Mouse (Mus musculus) adrenal gland, postnatal 4 days (tissue): ENCODE data around the gene Rnf7. TPM values are rescaled to one million over a fixed set of nuclear protein-coding genes. Genes with fewer than 3 reads are reported as not detected.
"Not testable (repeated sequence)": the region's sequence is repeated elsewhere in the genome, so short reads cannot be mapped to it uniquely, and the experiment has no call there.

Source experiments
- DNase-seq, 2 experiments: peaks; one replicate each; pipeline ENCODE4 v3.0.0; 2021 to 2022; ENCODE audit warnings: low spot score in 2 of 2, mixed read lengths in 2 of 2
- total RNA-seq, 2 experiments: library from RNA; stranded (reverse); gene quantifications; 2 replicates each; pipeline ENCODE4 v1.2.3; 2021

The Rnf7 gene
- total RNA-seq, 2 experiments from 2014 or later: 84.7 to 89.5 TPM

GRCm38 (mm10) chr9:96471681-96472080 is 6.8 kb downstream of the Rnf7 start:
- DNase-seq: not testable (repeated sequence)

- no peak for DNase-seq
Measured at GRCm38 (mm10) chr9:96470266-96470974, 8.1 kb downstream of the Rnf7 start.

- no peak for DNase-seq
Measured at GRCm38 (mm10) chr9:96469556-96470265, 8.8 kb downstream of the Rnf7 start.

- no peak for DNase-seq
Measured at GRCm38 (mm10) chr9:96463708-96464107, 14.8 kb downstream of the Rnf7 start.

- DNase-seq: no peak
Measured at GRCm38 (mm10) chr9:96461607-96462006, 16.9 kb downstream of the Rnf7 start.

GRCm38 (mm10) chr9:96460117-96460865 is 18.2 kb downstream of the Rnf7 start:
- no peak for DNase-seq

- DNase-seq: no peak
Measured at GRCm38 (mm10) chr9:96455618-96456017, 22.9 kb downstream of the Rnf7 start.

GRCm38 (mm10) chr9:96452956-96453355 is 25.5 kb downstream of the Rnf7 start:
- DNase-seq: no peak

GRCm38 (mm10) chr9:96450900-96451720 is 27.4 kb downstream of the Rnf7 start:
- DNase-seq: no peak

- DNase-seq: no peak
Measured at GRCm38 (mm10) chr9:96449514-96449913, 29.0 kb downstream of the Rnf7 start.

GRCm38 (mm10) chr9:96445351-96445750 is 33.1 kb downstream of the Rnf7 start:
- DNase-seq: no peak

GRCm38 (mm10) chr9:96442081-96442480 is 36.4 kb downstream of the Rnf7 start:
- no peak for DNase-seq

- DNase-seq: no peak
Measured at GRCm38 (mm10) chr9:96438334-96438871, 40.1 kb downstream of the Rnf7 start.

GRCm38 (mm10) chr9:96437805-96438333 is 40.6 kb downstream of the Rnf7 start:
- peak; percentile 17 to 38 for DNase-seq

- peak in 1 of 2 experiments; percentile 32 for DNase-seq
Measured at GRCm38 (mm10) chr9:96436901-96437804, 41.3 kb downstream of the Rnf7 start.

GRCm38 (mm10) chr9:96432575-96432974 is 45.9 kb downstream of the Rnf7 start:
- no peak for DNase-seq

GRCm38 (mm10) chr9:96431081-96431480 is 47.4 kb downstream of the Rnf7 start:
- DNase-seq: no peak

GRCm38 (mm10) chr9:96428336-96429046 is 50.0 kb downstream of the Rnf7 start:
- no peak for DNase-seq

- DNase-seq: no peak
Measured at GRCm38 (mm10) chr9:96424027-96424426, 54.4 kb downstream of the Rnf7 start.
